Mouse (Mus musculus) stomach, embryonic 14.5 days (tissue): ENCODE results near the gene Slc7a4. TPM values are rescaled to one million over a fixed set of nuclear protein-coding genes. Genes with fewer than 3 reads are reported as not detected.

Experiments
- ATAC-seq: fragments of 200-750 bp; cut with Nextera tagmentation; 2 replicates; pipeline ENCODE4 v1.8.0; 2017; ENCODE audit warnings: low read depth, moderate TSS enrichment; ENCODE audit not compliant: insufficient number of reproducible peaks, insufficient read depth, low FRiP score
- H3K27ac ChIP-seq: fragments of 300-500 bp; sonication (generic); 2 replicates; pipeline ENCODE4 v1.5.1; 2014; ENCODE audit warnings: mild to moderate bottlenecking, low read length, moderate library complexity, mixed read lengths
- H3K27me3 ChIP-seq: fragments of 300-500 bp; sonication (generic); 2 replicates; pipeline ENCODE4 v1.6.1; 2014; ENCODE audit warnings: low read length, control low read depth, mixed read lengths; ENCODE audit not compliant: control insufficient read depth, insufficient read depth
- H3K36me3 ChIP-seq: fragments of 300-500 bp; sonication (generic); 2 replicates; pipeline ENCODE4 v1.6.1; 2014; ENCODE audit warnings: mild to moderate bottlenecking, control low read depth, low read length, moderate library complexity, mixed read lengths; ENCODE audit not compliant: control insufficient read depth, insufficient read depth
- H3K4me1 ChIP-seq: fragments of 300-500 bp; sonication (generic); 2 replicates; pipeline ENCODE4 v1.6.1; 2014; ENCODE audit warnings: low read length, control low read depth, mixed read lengths; ENCODE audit not compliant: control insufficient read depth, insufficient read depth
- H3K4me2 ChIP-seq: fragments of 300-500 bp; sonication (generic); replicated peaks from 2 replicates; pipeline ENCODE4 v1.6.1; 2014; ENCODE audit warnings: low read depth, low read length, control low read depth
- H3K4me3 ChIP-seq: fragments of 300-500 bp; sonication (generic); 2 replicates; pipeline ENCODE4 v1.5.1; 2014; ENCODE audit warnings: low read depth, low read length, control low read depth
- H3K9ac ChIP-seq: fragments of 300-500 bp; sonication (generic); replicated peaks from 2 replicates; pipeline ENCODE4 v1.6.1; 2014; ENCODE audit warnings: low read depth, mild to moderate bottlenecking, control low read depth, low read length, moderate library complexity, mixed read lengths
- H3K9me3 ChIP-seq: fragments of 300-500 bp; sonication (generic); 2 replicates; pipeline ENCODE4 v1.6.1; 2016; ENCODE audit warnings: low read depth, low read length, control low read depth; ENCODE audit not compliant: control insufficient read depth
- WGBS: fragments of 180-500 bp; shearing (Covaris S2); extraction: QIAGEN DNeasy Blood & Tissue Kit; methylation state at CpG from one replicate; pipeline ENCODE4 v1.1.7; 2014; 5-methylcytosine and 5-hydroxymethylcytosine counted together
- polyA plus RNA-seq: library from polyadenylated mRNA; unstranded; fragments of >200 nt; fragmentation: Nextera tagmentation; extraction: Ambion mirVana; gene quantifications from 2 replicates; pipeline ENCODE4 v1.2.1, GENCODE M21; 2014

The Slc7a4 gene
- polyA plus RNA-seq, 1 experiment from 2014 or later: 13.0 TPM

- Histone ChIP-seq H3K9me3 (no peaks in the 10 kb centered on the region), H3K4me3 (no peak overlapping the region), H3K36me3 (no peaks in the 10 kb centered on the region), H3K27ac (no peak overlapping the region), H3K4me2 (no peak overlapping the region), H3K4me1 (peaks cover 4% of the 10 kb centered on the region), H3K9ac (no peak overlapping the region), H3K27me3 (no peaks in the 10 kb centered on the region)
- WGBS: 89% methylated on average over 3 of the region's 3 CpGs
- ATAC-seq: no peak
Measured at GRCm38 (mm10) chr16:17536584-17536983, 46.4 kb downstream of the Slc7a4 start.

GRCm38 (mm10) chr16:17532676-17533329 lies 50.2 kb downstream of the Slc7a4 start:
- ATAC-seq: no peak
- Histone ChIP-seq H3K9me3 (no peaks in the 10 kb centered on the region), H3K27ac (no peak overlapping the region), H3K4me2 (no peak overlapping the region), H3K4me1 (peaks cover 12% of the 10 kb centered on the region), H3K27me3 (no peaks in the 10 kb centered on the region), H3K4me3 (no peak overlapping the region), H3K36me3 (peaks cover 10% of the 10 kb centered on the region; the same call in 1 of the 2 replicates), H3K9ac (no peak overlapping the region)
- 74% methylated on average over 14 of the region's 14 CpGs for WGBS

GRCm38 (mm10) chr16:17532271-17532670 lies 50.7 kb downstream of the Slc7a4 start:
- WGBS: 56% methylated on average over 4 of the region's 4 CpGs
- ATAC-seq: no peak
- Histone ChIP-seq H3K4me3 (no peak overlapping the region), H3K9ac (no peak overlapping the region), H3K27me3 (no peaks in the 10 kb centered on the region), H3K4me2 (no peak overlapping the region), H3K36me3 (peaks cover 15% of the 10 kb centered on the region), H3K4me1 (peaks cover 12% of the 10 kb centered on the region), H3K9me3 (no peaks in the 10 kb centered on the region), H3K27ac (no peak overlapping the region)

- Histone ChIP-seq H3K9me3 (no peaks in the 10 kb centered on the region), H3K4me1 (peaks cover 12% of the 10 kb centered on the region), H3K36me3 (peaks cover 30% of the 10 kb centered on the region), H3K9ac (peak within 1 kb of the TSS; percentile 62), H3K4me2 (peak within 1 kb of the TSS; percentile 87), H3K4me3 (peak within 1 kb of the TSS; percentile 46), H3K27ac (peak within 1 kb of the TSS; percentile 96), H3K27me3 (no peaks in the 10 kb centered on the region)
- peak; percentile 97 for ATAC-seq
- under 1% methylated on average over 67 of the region's 67 CpGs for WGBS
Measured at GRCm38 (mm10) chr16:17530640-17531288, 52.2 kb downstream of the Slc7a4 start, which contains the start of gene Thap7. Gene Thap7, minus strand, starts transcription at chr16:17531136.

- WGBS: 14% methylated on average over 17 of the region's 17 CpGs
- Histone ChIP-seq H3K36me3 (peaks cover 37% of the 10 kb centered on the region), H3K9me3 (no peaks in the 10 kb centered on the region), H3K4me2 (peak overlapping the region; percentile 87), H3K4me3 (peak overlapping the region; percentile 46), H3K9ac (peak overlapping the region; percentile 62), H3K27me3 (no peaks in the 10 kb centered on the region), H3K4me1 (peaks cover 12% of the 10 kb centered on the region), H3K27ac (peak overlapping the region; percentile 96)
- no peak for ATAC-seq
Measured at GRCm38 (mm10) chr16:17529981-17530586, 52.9 kb downstream of the Slc7a4 start.

- Histone ChIP-seq H3K36me3 (peaks cover 51% of the 10 kb centered on the region), H3K9ac (no peak overlapping the region), H3K4me1 (peaks cover 12% of the 10 kb centered on the region), H3K27ac (no peak overlapping the region), H3K27me3 (no peaks in the 10 kb centered on the region), H3K9me3 (no peaks in the 10 kb centered on the region), H3K4me2 (no peak overlapping the region), H3K4me3 (no peak overlapping the region)
- ATAC-seq: no peak
- 89% methylated on average over 13 of the region's 13 CpGs for WGBS
Measured at GRCm38 (mm10) chr16:17528276-17528675, 54.7 kb downstream of the Slc7a4 start.

GRCm38 (mm10) chr16:17527606-17528005 lies 55.4 kb downstream of the Slc7a4 start:
- H3K36me3 ChIP-seq: peaks cover 57% of the 10 kb centered on the region

GRCm38 (mm10) chr16:17526223-17526622 lies 56.8 kb downstream of the Slc7a4 start:
- no peak for ATAC-seq
- Histone ChIP-seq H3K27me3 (no peaks in the 10 kb centered on the region), H3K4me1 (peaks cover 6% of the 10 kb centered on the region), H3K36me3 (peaks cover 70% of the 10 kb centered on the region), H3K9me3 (no peaks in the 10 kb centered on the region), H3K27ac (no peak overlapping the region), H3K4me3 (no peak overlapping the region), H3K9ac (no peak overlapping the region), H3K4me2 (no peak overlapping the region)
- WGBS: 85% methylated on average over 6 of the region's 6 CpGs

More at GRCm38 (mm10) chr16:17527606-17528005, 55.4 kb downstream of the Slc7a4 start:
- Histone ChIP-seq H3K4me2 (no peak overlapping the region), H3K4me1 (peaks cover 12% of the 10 kb centered on the region), H3K27me3 (no peaks in the 10 kb centered on the region), H3K9ac (no peak overlapping the region), H3K27ac (no peak overlapping the region), H3K9me3 (no peaks in the 10 kb centered on the region), H3K4me3 (no peak overlapping the region)
- no peak for ATAC-seq
